Mouse (Mus musculus) c-Kit-positive CD71-negative TER-119-negative erythroid progenitor cells, embryonic 14.5 days (primary cell): ENCODE measurements around the gene Foxc1.

Experiments used
- DNase-seq: peaks from one replicate; pipeline ENCODE4 v3.0.0-alpha.2; 2013; ENCODE audit warnings: low read depth

Foxc1 gene

DNA sequence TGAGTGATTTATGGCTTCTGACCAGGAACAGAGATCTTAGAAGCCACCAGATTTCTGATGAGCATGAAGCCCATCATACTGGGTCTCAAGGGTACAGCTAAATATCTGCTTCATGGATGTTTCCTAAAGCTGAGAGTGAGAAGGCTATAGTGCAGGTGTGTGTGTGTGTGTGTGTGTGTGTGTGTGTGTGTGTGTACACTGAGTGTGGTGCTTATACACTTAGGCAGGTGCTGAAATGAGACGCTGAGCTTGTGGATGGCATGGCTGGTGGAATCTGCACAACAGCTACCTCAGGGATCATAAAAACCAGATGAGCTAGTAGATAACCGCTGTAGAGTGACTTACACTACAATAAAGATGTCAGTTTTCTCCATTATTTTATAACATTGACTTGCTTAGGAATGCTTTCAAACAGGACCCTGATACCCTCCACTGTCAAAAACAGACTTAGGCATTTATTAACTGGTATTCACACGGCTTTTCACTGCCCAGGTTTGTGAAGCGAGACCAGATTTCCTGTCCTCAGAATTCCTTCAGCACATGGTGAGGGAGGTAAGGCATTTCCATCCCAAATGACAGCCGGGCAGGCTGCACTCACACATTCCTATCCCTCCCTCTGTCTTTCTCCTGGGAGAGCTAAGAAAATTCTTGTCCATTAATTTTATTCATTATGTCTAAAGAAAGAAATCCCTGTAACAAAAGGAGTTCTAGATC lies 43.0 kb downstream of the Foxc1 start:
- DNase-seq, result no peak

DNA sequence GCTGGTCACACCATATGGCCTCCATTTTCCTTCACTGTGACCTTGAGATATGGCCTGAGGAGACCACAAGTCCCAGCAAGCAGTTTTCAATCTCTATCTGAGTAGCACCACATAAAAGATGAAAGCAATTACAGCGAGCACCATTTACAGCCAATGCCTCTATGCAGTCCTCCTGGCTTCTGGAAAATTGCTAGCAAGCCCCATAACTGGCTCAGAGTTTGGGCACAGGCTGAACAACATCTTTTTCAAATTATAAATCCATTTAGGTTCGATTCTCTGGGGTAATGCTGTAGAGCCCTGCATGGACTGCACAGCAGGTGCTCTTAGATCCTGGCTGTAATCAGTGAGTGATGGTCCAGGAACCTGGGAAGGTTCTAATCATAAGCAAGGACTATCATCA lies 47.1 kb downstream of the Foxc1 start:
- no peak for DNase-seq

DNA sequence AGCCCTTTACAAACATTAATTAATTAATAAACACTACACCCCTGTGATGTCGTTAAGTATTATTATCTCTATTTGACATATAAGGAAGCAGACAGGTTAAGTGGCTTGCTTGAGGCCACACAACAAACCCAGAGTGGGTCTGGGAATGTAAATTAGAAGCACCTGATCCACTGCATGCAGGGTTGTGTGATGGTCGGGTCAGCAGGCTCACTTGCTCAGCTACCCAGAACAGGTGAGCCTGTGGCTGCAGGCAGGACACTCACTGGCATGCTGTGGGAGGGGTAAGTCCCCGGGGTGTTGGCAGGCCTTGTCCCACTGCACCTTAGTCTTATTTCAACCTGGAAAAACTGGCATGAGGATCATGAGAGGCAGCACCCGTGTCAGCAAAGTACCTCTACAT lies 47.6 kb downstream of the Foxc1 start:
- no peak for DNase-seq

DNA sequence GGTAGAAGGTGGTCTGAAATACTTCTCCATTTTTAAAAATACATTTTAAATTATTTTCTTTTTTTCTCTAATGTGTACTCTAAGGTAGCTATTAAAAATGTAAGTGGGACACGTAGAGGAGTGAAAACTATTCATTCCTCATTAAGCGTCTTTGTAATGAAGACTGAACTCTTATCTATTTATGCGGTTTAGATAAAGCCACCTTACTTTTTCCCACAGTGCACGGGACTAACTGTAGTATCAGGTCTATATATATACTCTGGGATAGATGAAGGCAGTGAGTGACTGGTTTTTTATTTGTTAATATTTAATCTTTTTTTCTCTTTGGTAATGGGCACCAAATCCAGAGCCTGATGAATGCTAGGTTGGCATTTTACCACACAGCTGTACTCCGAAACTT lies 53.8 kb downstream of the Foxc1 start:
- DNase-seq, result no peak
